Mouse (Mus musculus): ENCODE data around the gene Polr3h. TPM values are rescaled to one million over a fixed set of nuclear protein-coding genes. Genes with fewer than 3 reads are reported as not detected.

Polr3h gene
- polyA plus RNA-seq, 1 experiment from 2014 or later, result 110 TPM

- H3K27ac ChIP-seq (ENCODE audit: low read depth, low read length), result peak within 1 kb of the TSS; percentile 98
- H3K36me3 ChIP-seq (ENCODE audit: control insufficient read depth, insufficient read depth, low read length), result peaks cover 30% of the 10 kb centered on the region
- peak within 1 kb of the TSS; percentile 85 for H3K9ac ChIP-seq (ENCODE audit: low read length)
- no peaks in the 10 kb centered on the region for H3K27me3 ChIP-seq (replicated peaks; ENCODE audit: control insufficient read depth, insufficient read depth, low read length)
- WGBS, result under 1% methylated on average over 53 of the region's 53 CpGs
- peak; percentile 87 for ATAC-seq
- DNase-seq (ENCODE audit: low spot score), result peak; percentile 99
- H3K4me3 ChIP-seq (ENCODE audit: low read depth, low read length), result peak within 1 kb of the TSS; percentile 95
- peaks cover 8% of the 10 kb centered on the region for H3K4me1 ChIP-seq (ENCODE audit: control insufficient read depth, insufficient read depth, low read length)
- H3K4me2 ChIP-seq (ENCODE audit: low read length), result peak within 1 kb of the TSS; percentile 89
- no peaks in the 10 kb centered on the region for H3K9me3 ChIP-seq (replicated peaks; ENCODE audit: control insufficient read depth, low read length)
Observed at GRCm38 (mm10) chr15:81872262-81873136, 53.5 kb downstream of the Polr3h start, which contains the start of gene Aco2. TSS of gene Aco2 (plus strand) at chr15:81872309.

- H3K27me3 ChIP-seq (replicated peaks; ENCODE audit: control insufficient read depth, insufficient read depth, low read length), result no peaks in the 10 kb centered on the region
- peak within 1 kb of the TSS; percentile 89 for H3K4me2 ChIP-seq (ENCODE audit: low read length)
- under 1% methylated on average over 30 of the region's 30 CpGs for WGBS
- DNase-seq (ENCODE audit: low spot score) (peak; percentile 98), ATAC-seq (peak; percentile 91)
- H3K4me1 ChIP-seq (ENCODE audit: control insufficient read depth, insufficient read depth, low read length), result peaks cover 8% of the 10 kb centered on the region
- peak within 1 kb of the TSS; percentile 95 for H3K4me3 ChIP-seq (ENCODE audit: low read depth, low read length)
- peaks cover 38% of the 10 kb centered on the region for H3K36me3 ChIP-seq (ENCODE audit: control insufficient read depth, insufficient read depth, low read length)
- peak within 1 kb of the TSS; percentile 98 for H3K27ac ChIP-seq (ENCODE audit: low read depth, low read length)
- peak within 1 kb of the TSS; percentile 85 for H3K9ac ChIP-seq (ENCODE audit: low read length)
- no peaks in the 10 kb centered on the region for H3K9me3 ChIP-seq (replicated peaks; ENCODE audit: control insufficient read depth, low read length)
Observed at GRCm38 (mm10) chr15:81871604-81872261, 54.3 kb downstream of the Polr3h start, which contains the start of gene Phf5a. TSS of gene Phf5a (minus strand) at chr15:81871911.

- DNase-seq (ENCODE audit: low spot score) (no peak), ATAC-seq (no peak)
- no peaks in the 10 kb centered on the region for H3K9me3 ChIP-seq (replicated peaks; ENCODE audit: control insufficient read depth, low read length)
- no peak overlapping the region for H3K27ac ChIP-seq (ENCODE audit: low read depth, low read length)
- WGBS, result 97% methylated on average over 5 of the region's 5 CpGs
- peaks cover 55% of the 10 kb centered on the region for H3K36me3 ChIP-seq (ENCODE audit: control insufficient read depth, insufficient read depth, low read length)
- no peaks in the 10 kb centered on the region for H3K27me3 ChIP-seq (replicated peaks; ENCODE audit: control insufficient read depth, insufficient read depth, low read length)
- H3K4me2 ChIP-seq (ENCODE audit: low read length), result no peak overlapping the region
- no peak overlapping the region for H3K4me3 ChIP-seq (ENCODE audit: low read depth, low read length)
- peaks cover 8% of the 10 kb centered on the region for H3K4me1 ChIP-seq (ENCODE audit: control insufficient read depth, insufficient read depth, low read length)
- no peak overlapping the region for H3K9ac ChIP-seq (ENCODE audit: low read length)
Observed at GRCm38 (mm10) chr15:81869985-81870384, 56.1 kb downstream of the Polr3h start.

GRCm38 (mm10) chr15:81864238-81864637 lies 61.8 kb downstream of the Polr3h start:
- Histone ChIP-seq H3K9me3 (replicated peaks; ENCODE audit: control insufficient read depth, low read length) (no peaks in the 10 kb centered on the region), H3K27me3 (replicated peaks; ENCODE audit: control insufficient read depth, insufficient read depth, low read length) (no peaks in the 10 kb centered on the region), H3K9ac (ENCODE audit: low read length) (no peak overlapping the region), H3K36me3 (ENCODE audit: control insufficient read depth, insufficient read depth, low read length) (peaks cover 58% of the 10 kb centered on the region), H3K4me2 (ENCODE audit: low read length) (no peak overlapping the region), H3K4me1 (ENCODE audit: control insufficient read depth, insufficient read depth, low read length) (peaks cover 3% of the 10 kb centered on the region; the same call in 1 of the 2 replicates), H3K4me3 (ENCODE audit: low read depth, low read length) (no peak overlapping the region), H3K27ac (ENCODE audit: low read depth, low read length) (no peak overlapping the region)
- WGBS, result 93% methylated on average over 7 of the region's 7 CpGs
- no peak for DNase-seq (ENCODE audit: low spot score)
- ATAC-seq, result no peak

GRCm38 (mm10) chr15:81860471-81861135 lies 65.4 kb downstream of the Polr3h start:
- WGBS, result 37% methylated on average over 8 of the region's 8 CpGs
- Histone ChIP-seq H3K27me3 (replicated peaks; ENCODE audit: control insufficient read depth, insufficient read depth, low read length) (no peaks in the 10 kb centered on the region), H3K9ac (ENCODE audit: low read length) (no peak overlapping the region), H3K4me1 (ENCODE audit: control insufficient read depth, insufficient read depth, low read length) (peaks cover 7% of the 10 kb centered on the region), H3K9me3 (replicated peaks; ENCODE audit: control insufficient read depth, low read length) (no peaks in the 10 kb centered on the region), H3K4me3 (ENCODE audit: low read depth, low read length) (peak overlapping the region; percentile 73; the same call in 1 of the 2 replicates), H3K27ac (ENCODE audit: low read depth, low read length) (peak overlapping the region; percentile 55), H3K36me3 (ENCODE audit: control insufficient read depth, insufficient read depth, low read length) (peaks cover 21% of the 10 kb centered on the region), H3K4me2 (ENCODE audit: low read length) (peak overlapping the region; percentile 96)
- ATAC-seq (no peak), DNase-seq (ENCODE audit: low spot score) (peak; percentile 16)

GRCm38 (mm10) chr15:81859330-81860255 lies 66.4 kb downstream of the Polr3h start:
- peak; percentile 99 for DNase-seq (ENCODE audit: low spot score)
- peak; percentile 85 for ATAC-seq
- no peaks in the 10 kb centered on the region for H3K27me3 ChIP-seq (replicated peaks; ENCODE audit: control insufficient read depth, insufficient read depth, low read length)
- peak overlapping the region; percentile 96 for H3K4me2 ChIP-seq (ENCODE audit: low read length)
- WGBS, result 1% methylated on average over 39 of the region's 39 CpGs
- H3K4me3 ChIP-seq (ENCODE audit: low read depth, low read length), result peak overlapping the region; percentile 73
- H3K4me1 ChIP-seq (ENCODE audit: control insufficient read depth, insufficient read depth, low read length), result peaks cover 7% of the 10 kb centered on the region
- peak overlapping the region; percentile 86 for H3K9ac ChIP-seq (ENCODE audit: low read length)
- no peaks in the 10 kb centered on the region for H3K9me3 ChIP-seq (replicated peaks; ENCODE audit: control insufficient read depth, low read length)
- peak overlapping the region; percentile 91 for H3K27ac ChIP-seq (ENCODE audit: low read depth, low read length)
- peaks cover 12% of the 10 kb centered on the region for H3K36me3 ChIP-seq (ENCODE audit: control insufficient read depth, insufficient read depth, low read length)

- DNase-seq (ENCODE audit: low spot score) (peak; percentile 59), ATAC-seq (peak; percentile 1; the same call in 1 of the 2 replicates)
- Histone ChIP-seq H3K36me3 (ENCODE audit: control insufficient read depth, insufficient read depth, low read length) (peaks cover 7% of the 10 kb centered on the region; the same call in 1 of the 2 replicates), H3K27me3 (replicated peaks; ENCODE audit: control insufficient read depth, insufficient read depth, low read length) (no peaks in the 10 kb centered on the region), H3K9me3 (replicated peaks; ENCODE audit: control insufficient read depth, low read length) (no peaks in the 10 kb centered on the region), H3K9ac (ENCODE audit: low read length) (peak within 1 kb of the TSS; percentile 86), H3K27ac (ENCODE audit: low read depth, low read length) (peak within 1 kb of the TSS; percentile 91), H3K4me1 (ENCODE audit: control insufficient read depth, insufficient read depth, low read length) (peaks cover 7% of the 10 kb centered on the region), H3K4me2 (ENCODE audit: low read length) (peak within 1 kb of the TSS; percentile 96), H3K4me3 (ENCODE audit: low read depth, low read length) (peak within 1 kb of the TSS; percentile 73)
- under 1% methylated on average over 44 of the region's 44 CpGs for WGBS
Observed at GRCm38 (mm10) chr15:81858517-81859329, 67.3 kb downstream of the Polr3h start, which contains the start of gene Tob2. TSS of gene Tob2 (minus strand) at chr15:81858796.
